Mouse (Mus musculus) adrenal gland, postnatal 36 days (tissue): ENCODE results near the gene Tmem51. TPM values are rescaled to one million over a fixed set of nuclear protein-coding genes. Genes with fewer than 3 reads are reported as not detected.
"Not testable (repeated sequence)": the region's sequence is repeated elsewhere in the genome, so short reads cannot be mapped to it uniquely, and the experiment has no call there.

ENCODE experiments used
- DNase-seq, 2 experiments: peaks; one replicate each; pipeline ENCODE4 v3.0.0; 2021; ENCODE audit warnings: mixed read lengths in 1 of 2
- total RNA-seq, 2 experiments: library from RNA; stranded (reverse); gene quantifications; 2 replicates each; pipeline ENCODE4 v1.2.3; 2021

Tmem51 gene
- total RNA-seq, 2 experiments from 2014 or later = 4.9 to 5.0 TPM

DNA sequence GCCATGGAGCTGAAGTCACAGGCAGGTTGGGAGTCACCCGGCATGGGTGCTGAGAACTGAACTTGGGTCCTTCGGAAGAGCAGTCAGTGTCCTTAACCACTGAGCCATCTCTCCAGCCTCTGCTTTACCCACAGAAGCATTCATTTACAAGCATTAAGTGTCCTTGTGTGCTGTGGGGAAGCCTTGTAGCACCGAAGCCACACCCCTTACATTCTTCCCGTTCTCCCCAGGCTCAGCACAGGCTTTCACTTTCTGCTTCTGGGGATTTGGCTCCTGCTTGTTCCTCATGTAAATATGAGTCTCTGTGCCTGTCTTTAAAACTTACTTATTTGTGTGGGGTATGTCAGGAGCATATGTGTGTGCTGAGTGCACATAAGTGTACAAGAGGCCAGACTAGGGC is 60.9 kb downstream of the Tmem51 start:
- DNase-seq = no peak

DNA sequence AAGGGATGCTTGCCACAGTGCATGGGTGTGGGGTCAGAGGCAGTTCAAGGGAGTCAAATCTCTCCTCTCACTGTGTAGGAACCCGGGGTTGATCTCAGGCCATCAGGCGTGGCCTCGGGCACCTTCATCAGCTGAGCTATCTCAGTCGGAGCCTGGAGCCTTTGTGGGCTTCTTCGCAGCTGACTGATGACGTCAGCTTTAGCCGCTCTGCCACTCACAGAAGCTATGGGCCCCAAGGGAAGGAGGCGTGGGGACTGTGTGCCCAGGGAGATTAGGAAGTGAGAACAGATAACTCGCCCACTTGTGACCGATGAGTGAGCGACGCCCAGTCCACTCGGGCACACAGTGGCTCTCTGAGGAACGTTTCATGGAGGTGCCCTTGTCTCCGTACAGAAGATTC is 66.4 kb downstream of the Tmem51 start:
- DNase-seq = no peak

DNA sequence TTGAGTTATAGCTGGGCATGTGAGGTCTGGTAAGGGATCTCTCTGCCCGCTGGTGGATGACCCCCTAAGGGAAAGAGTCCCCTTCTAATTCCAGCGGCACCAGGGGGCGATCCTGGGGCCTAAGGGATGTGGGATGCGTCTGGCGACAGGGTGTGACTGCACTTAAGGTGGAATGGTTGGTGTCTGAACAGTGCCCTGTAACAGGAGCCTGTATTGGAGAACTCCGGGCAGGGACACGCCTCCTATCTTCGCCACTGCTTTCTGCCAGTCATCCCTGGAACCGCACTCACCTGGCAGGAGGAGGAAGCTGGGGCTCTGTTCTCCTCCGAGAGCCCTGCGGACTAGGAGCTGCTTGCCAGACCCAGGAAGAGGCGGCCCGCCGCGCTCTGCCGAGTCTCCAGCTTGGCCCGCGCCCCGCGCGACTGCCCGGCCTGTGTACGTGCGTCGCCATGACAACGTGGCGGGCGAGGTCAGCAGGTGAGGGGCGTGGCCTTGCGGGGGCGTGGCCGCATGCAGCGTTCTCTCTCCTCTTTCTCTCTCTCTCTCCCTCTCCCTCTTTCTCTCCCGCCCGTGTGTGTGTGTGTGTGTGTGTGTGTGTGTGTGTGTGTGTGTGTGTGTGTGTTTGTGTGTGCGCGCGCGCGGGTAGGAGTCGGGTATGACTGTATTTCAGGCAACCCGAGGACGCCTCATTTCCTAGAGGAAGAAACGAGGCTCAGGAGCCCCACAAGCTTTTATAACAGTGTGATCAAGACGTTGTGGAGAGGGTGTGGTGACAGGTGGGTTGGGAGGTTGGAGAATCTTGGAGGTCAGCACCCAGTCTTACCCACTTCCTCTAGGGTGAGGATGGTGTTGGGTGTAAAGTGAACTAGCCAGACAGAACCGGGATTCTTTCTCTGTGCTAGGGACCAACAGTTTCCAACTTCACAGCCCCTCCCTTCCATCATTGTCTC is 69.2 kb downstream of the Tmem51 start, which contains the start of gene Fhad1:
TSS of gene Fhad1 (minus strand) at position 424 of the 950 bp plus-strand sequence.
- DNase-seq = peak; percentile 75 to 76

DNA sequence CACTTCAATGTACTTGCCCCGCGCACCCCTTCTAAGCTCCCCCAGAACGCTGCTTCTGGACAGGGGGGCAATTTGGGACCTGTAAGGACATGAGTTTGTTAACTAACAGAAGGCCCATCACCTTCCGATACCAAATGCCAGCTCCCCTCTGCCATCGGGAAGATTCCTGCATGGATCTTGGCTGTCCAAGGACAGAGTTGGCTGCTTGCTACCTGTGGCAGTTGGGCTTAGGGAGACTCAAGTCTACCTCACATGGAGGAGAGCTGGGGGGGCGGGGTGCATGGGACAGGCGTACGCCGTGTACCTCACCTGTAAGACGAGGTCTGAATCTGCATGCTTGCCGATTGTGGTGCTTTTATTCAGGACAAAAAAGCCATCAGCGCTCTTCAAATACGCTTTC is 72.9 kb downstream of the Tmem51 start:
- DNase-seq = no peak

DNA sequence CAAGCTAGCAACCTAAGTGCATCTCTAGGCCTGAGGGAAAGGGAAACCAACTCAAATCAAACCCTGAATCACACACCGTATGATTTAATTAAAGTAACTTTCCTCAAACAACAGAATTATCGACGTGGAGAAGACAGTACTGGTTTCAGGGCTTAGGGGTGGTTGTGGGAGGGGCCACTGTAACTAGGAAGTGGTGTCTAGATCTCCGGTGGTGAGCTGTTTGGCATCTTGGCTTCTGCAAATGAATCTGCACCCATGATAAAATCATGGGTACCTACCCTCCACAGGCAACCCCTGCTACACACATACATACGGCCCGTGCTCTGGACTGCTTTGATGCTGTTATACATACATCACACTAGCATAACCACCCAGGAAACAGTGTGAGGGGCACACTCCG is 73.7 kb downstream of the Tmem51 start:
- no peak for DNase-seq

DNA sequence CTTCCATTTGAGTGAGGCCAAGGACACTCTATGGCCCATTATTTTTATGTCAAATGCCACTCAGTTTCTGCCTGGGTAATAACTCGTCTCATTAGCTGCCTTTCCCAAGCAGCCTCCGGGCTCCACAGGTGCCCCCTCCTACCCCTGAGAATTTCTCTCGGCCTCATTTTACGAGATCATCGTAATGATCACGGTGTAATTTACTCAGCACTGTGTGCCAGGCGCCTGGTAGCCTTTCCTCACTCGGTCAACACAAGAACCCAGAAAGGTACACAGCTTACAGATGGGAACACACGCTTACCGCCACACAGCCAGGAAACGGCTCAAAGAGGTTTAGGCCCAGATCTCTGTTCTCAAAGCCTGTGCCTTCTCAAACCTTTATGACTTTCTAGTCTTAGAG is 75.9 kb downstream of the Tmem51 start:
- no peak for DNase-seq

DNA sequence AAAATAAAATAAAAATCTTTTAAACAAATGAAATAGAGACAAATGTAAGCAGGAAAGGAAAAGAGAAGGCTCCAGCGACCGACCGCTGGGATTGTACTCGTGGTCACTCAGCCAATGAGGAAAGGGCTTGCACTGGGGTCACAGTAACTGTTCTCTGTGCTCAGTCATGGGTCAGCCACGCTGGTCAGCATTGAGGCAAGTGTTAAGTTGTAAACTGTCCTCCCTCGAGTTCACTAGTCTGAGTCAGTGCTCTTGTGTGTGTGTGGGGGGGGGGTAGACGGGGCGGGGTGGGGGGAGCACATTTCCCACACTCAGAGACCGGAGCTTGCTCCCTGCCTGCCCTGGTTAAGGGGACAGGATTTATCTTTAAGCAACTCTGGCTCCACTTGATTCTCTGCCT is 83.5 kb downstream of the Tmem51 start:
- no peak for DNase-seq

DNA sequence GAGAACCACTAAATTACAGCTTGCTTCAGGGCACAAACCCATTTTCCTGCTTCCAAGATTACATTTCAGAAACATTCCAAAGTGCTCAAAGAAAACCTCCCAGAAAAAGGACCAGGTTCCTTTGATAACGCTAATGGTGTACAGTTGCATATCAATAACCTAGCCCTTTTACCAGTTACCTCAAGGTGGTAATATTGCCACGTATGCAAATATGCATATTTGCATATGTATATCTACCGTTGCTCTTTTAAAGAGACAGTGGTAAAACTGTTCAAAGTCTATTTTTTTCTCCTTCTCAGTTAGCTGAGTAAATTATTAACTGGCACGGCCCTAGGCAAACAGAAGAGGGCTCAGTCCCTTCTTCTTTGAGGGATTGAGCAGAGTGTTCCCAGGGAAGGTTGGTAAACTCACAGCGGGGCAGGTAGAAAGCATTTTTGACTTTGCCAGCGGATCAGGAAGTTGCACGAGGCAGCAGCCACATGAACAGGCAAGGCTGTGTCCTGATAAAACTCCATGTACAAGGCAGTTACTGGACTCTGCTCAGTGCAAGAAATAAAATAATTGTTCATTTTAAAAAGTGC is 84.5 kb downstream of the Tmem51 start:
- DNase-seq = no peak

DNA sequence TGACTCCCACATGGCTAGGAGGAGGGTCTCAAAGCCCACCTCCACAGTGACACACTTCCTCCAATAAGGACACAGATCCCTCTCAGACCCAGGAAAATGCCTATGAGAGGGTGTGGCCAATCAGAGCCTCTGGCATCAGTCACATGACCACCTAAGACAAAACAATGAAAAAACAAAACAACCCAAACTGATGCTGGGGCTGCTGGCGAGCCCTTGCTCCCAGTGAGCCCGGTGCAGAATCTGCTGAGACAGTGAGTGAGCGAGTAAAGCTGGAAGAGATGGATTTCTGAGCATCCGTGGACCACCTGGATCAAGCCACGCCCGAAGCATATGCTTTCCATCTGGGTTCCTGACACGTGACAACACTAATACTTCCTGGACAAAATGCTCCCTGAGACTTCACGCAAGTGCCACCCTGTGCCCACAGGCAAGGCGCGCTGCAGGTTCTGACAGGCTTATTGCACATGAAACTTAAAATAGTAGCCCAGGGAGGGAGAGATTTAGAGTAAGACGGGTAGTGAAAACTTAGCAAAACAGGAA is 85.8 kb downstream of the Tmem51 start:
- no peak for DNase-seq

DNA sequence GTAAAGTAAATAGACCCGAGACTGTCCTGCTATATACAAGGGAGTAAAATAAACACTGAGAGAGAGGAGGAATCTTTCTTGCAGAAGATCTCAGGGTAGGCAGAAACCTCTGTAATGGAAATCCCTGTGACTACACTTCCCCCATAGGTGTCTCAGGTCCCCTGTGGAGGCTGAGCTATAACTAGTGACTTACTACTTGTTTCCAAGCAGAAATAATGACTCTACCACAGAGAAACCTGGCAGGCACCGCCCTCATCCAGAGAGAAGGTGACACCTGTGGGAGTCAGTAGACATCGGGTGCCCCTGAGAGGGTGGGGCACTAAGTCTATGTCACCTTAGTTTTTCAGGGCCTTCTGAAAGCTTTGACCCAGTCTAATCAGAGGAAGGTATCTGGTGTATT is 87.2 kb downstream of the Tmem51 start:
- DNase-seq = no peak

DNA sequence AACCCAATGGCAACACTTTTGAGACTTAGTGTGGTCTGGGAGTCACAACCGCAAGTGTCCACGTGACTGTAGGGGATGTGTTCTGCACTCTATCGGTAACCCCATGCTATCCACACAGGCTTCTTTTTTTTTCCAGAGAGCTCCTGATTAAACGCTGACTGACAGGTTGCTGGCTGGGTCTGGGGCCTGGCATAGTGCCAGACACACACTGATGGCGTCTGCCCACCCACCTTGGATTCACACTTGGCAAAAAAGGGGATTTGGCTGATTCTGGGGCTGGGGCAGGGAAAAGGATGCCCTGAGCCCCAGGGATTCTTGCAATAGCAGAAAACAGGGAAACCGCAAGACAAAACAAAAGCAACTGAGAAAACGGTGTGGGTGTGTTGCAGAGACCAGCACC is 88.0 kb downstream of the Tmem51 start:
- DNase-seq = no peak

DNA sequence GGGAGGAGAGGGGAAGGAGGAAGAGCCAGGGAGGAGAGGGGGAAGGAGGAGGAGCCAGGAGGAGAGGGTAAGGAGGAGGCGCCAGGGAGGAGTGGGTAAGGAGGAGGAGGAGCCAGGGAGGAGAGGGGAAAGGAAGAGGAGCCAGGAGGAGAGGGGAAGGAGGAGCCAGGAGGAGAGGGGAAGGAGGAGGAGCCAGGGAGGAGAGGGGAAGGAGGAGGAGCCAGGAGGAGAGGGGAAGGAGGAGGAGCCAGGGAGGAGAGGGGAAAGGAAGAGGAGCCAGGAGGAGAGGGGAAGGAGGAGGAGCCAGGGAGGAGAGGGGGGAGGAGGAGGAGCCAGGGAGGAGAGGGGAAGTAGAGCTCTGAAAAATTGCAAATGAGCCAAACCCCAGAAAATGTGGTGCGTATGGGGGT is 90.0 kb downstream of the Tmem51 start:
- not testable (repeated sequence) for DNase-seq

DNA sequence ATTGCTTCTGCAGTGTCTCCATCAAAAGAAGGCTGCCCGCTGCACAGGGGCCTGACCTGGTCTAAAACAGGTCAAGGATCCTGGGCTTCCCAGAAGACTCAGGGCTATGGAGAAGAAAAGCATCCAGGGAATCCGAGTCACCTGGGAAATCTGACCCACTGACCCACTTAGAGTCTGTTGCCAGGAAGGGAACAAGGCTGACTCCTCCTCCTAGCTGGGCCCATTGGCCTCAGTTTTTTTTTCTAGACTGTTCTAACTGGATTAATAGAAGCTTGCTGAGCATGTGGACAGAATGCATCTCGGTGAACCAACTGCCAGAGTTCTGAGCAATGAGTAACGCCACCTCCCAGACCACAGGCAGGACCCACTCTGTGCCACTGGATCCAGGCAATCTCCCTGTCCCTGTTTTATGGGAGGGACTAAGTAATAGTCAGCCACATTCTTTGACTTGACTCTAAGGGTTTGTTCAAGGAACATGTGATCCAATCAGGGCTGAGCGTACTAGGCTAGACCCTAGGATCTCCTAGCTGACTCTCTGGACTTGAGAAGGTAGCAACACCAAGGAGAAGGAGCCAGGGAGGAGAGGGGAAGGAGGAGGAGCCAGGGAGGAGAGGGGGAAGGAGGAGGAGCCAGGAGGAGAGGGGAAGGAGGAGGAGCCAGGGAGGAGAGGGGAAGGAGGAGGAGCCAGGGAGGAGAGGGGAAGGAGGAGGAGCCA is 90.6 kb downstream of the Tmem51 start:
- no peak for DNase-seq

DNA sequence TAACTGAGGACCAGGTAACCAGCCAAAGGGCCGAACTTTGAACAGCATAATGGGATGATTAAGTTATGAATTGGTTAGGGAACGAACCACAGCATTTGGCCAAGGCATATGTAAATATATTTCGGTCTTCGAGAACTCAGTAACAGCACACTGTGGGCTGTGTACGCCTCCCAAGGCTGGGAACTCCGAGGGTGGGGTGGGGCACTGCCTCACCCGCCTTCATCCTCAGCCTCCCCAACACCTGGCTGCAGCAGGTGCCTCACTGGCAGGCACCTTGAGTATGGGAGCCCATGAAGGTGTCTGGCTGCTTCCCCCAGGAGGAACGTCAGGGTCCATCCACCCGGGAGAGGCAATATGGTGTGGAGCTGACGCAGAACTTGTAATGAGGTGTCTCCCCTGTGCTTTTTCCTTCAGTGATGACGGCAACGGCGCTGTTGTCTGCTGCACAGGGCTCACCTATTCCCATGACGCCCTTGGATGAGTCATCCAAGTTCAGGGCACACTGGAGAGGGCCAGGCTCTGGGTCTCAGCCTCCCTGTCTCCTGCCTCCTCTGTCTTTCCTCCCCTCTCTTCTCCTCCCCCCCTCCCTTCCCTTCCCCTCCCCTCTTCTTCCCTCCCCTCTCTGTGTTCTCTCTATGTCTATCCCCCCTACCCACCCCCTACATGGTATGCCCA is 91.4 kb downstream of the Tmem51 start:
- DNase-seq = peak in 1 of 2 experiments; percentile 17

DNA sequence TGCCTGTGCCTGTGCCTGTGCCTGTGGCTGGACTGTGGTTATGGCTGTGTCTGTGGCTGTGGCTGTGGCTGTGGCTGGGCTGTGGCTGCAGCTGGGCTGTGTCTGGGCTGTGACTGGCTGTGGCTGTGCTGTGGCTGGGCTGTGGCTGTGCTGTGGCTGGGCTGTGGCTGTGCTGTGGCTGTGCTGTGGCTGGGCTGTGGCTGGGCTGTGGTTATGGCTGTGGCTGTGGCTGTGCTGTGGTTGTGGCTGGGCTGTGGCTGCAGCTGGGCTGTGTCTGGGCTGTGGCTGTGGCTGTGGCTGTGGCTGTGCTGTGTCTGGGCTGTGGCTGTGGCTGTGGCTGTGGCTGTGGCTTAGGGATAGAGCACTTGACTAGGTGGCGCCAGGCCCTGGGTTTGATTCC is 95.9 kb downstream of the Tmem51 start:
- DNase-seq = no peak

DNA sequence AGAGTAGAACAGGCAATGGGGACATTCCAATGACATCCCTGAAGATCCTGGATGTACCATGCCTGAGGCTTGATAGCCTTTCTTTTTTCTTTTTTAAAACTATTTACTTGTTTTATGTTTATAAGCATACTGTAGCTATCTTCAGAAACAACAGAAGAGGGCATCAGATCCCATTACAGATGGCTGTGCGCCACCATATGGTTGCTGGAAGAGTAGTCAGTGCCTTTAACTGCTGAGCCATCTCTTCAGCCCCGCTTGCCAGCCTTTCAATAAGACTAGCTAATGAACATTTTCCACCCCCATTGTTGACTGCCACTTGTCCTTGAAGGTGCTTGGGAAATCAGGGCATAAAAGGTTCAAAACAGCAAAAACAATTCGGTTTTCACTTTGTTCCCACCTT is 100.4 kb downstream of the Tmem51 start:
- DNase-seq = no peak

DNA sequence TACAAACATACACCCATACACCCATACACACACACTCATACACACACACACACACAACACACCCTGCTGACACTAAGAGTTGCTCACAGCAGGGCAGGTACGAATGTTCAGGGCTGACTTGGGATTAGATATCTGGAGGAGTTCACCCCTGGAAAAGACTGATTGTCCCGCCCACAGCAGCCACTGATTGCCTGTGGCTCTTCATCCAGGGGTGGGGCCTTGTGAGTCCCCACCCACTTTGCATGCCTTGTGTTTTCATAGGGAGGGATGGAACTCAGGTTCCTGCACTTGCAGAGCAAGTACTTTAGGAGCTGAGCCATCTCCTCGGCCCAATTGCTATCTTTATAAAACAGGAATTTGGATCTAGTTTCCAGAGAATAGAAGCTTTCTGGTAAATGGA is 102.6 kb downstream of the Tmem51 start:
- DNase-seq = no peak

Other genes starting within 250 kb of the Tmem51 start
- gene Ctrc, start 237.9 kb downstream of the Tmem51 start, total RNA-seq = not detected
- 10 to 100 TPM; 23.1 to 29.1 TPM for gene Efhd2, start 209.4 kb downstream of the Tmem51 start, total RNA-seq
- under 1 TPM; 0.66 to 0.79 TPM for gene Fhad1, start 69.2 kb downstream of the Tmem51 start, total RNA-seq
- 10 to 100 TPM; 21.7 to 25.1 TPM for gene Kazn, start 155.1 kb upstream of the Tmem51 start, total RNA-seq